Mouse (Mus musculus): Measurements from ENCODE around the gene Gm45711. TPM values are rescaled to one million over a fixed set of nuclear protein-coding genes. Genes with fewer than 3 reads are reported as not detected.
A peak's percentile ranks its signal among the peaks of the same experiment; 100 is the strongest.

The Gm45711 gene
- polyA plus RNA-seq, 1 experiment: not detected

DNA sequence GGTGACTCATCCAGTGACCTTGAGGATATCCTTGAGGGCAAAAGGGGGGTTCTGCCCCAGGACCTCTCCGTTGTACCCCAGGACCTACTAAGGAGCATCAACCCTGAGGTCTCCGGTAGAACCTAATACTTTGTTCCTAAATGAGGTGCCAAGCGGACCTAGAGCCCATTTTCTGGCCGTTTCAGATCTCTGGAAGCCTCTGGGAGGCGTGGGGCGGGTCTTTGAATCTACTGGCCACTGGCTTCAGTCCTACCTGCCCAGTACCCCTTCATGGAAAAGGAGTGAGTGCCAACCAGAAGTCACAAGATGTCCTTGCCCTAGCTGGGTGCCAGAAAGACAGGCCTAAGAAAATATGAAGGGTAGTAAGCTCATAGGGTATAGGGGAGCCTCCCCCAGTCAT is 31.8 kb upstream of the Gm45711 start:
- peak overlapping the region; percentile 98 for H3K4me3 ChIP-seq (replicated peaks)

DNA sequence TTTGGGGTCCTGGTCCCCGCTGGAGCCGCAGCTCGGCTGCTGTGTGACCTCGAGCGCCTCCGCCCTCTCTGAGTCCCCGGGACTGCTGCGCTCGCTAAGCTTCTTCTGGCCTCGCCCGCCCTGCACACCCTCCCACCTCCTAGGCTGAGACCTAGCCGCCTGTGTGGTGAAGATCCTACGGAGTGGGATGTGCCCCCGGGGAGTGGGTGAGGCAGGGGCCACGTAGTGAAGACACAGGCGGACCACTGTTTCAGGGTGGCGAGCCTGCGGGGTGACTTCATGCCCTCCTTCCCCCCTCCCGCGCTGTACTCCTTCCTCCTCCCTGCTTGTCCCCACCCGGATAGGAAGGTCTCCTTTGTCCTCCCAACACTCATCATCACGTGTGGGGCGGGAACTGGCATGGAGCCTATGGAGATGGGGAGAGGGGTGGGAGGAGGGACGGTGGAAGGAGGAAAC is 31.3 kb upstream of the Gm45711 start:
- peaks cover 69% of the 10 kb centered on the region for H3K4me1 ChIP-seq
- TF ChIP-seq GATA1 (IDR thresholded peaks at IDR 0.05; ENCODE audit: borderline replicate concordance, low read length) (no peak), FLI1 (IDR thresholded peaks at IDR 0.05; ENCODE audit: low read length) (no peak)
- peak overlapping the region; percentile 98 for H3K4me3 ChIP-seq (replicated peaks)
- H3K36me3 ChIP-seq (replicated peaks; ENCODE audit: low read length): peaks cover 26% of the 10 kb centered on the region
- peaks cover 5% of the 10 kb centered on the region; the same call in 1 of the 2 replicates for H3K9me3 ChIP-seq
- H3K27me3 ChIP-seq (replicated peaks): no peaks in the 10 kb centered on the region

More for the DNA sequence above, 31.8 kb upstream of the Gm45711 start:
- Histone ChIP-seq H3K27me3 (replicated peaks) (no peaks in the 10 kb centered on the region), H3K36me3 (replicated peaks; ENCODE audit: low read length) (peaks cover 32% of the 10 kb centered on the region), H3K9me3 (peaks cover 3% of the 10 kb centered on the region; the same call in 1 of the 2 replicates), H3K4me1 (peaks cover 74% of the 10 kb centered on the region)
- TF ChIP-seq FLI1 (IDR thresholded peaks at IDR 0.05; ENCODE audit: low read length) (no peak), GATA1 (IDR thresholded peaks at IDR 0.05; ENCODE audit: borderline replicate concordance, low read length) (no peak)

DNA sequence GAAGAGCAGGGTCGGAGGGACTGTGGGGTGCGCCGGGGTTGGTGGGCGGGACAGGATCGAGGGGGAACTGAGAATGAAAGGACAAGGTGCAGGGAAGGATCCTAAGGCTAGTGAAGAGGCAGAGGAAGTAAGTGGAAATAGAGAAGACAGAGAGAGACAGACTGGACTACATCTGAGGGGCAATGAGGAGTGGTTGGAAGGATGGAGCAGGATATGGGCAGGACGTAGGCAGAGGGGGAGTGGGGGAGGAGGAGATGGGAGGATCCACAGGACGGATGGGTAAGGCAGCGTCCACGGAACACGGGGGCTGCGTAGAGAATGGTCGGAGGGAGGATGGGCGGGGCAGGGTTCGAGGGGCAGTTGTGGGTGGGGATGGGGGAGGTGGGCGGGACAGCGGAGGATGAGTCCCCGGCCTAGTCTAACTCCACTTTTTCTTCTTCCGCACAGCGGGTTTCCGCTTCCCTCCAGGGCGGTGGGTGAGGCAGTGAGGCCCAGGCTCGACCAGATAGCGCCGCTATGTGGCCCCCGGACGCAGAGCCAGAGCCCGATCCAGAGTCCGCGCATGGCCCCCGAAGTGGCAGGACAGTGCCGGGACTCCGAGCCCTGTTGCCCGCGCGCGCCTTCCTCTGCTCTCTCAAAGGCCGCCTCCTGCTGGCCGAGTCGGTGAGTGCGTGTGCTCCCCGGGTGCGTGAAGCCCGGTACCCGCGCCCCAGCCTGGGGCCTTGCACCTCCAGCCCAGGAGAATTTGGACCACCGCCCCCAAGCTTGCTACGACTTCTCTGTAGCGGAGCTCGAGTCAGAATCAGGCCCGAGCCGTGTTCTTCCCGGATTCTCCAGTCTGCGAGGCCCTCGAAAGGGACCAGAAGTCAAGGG is 30.6 kb upstream of the Gm45711 start:
- H3K4me1 ChIP-seq: peaks cover 68% of the 10 kb centered on the region
- H3K4me3 ChIP-seq (replicated peaks): peak overlapping the region; percentile 98
- H3K9me3 ChIP-seq: peaks cover 8% of the 10 kb centered on the region; the same call in 1 of the 2 replicates
- TF ChIP-seq FLI1 (IDR thresholded peaks at IDR 0.05; ENCODE audit: low read length): no peak
- H3K36me3 ChIP-seq (replicated peaks; ENCODE audit: low read length): peaks cover 20% of the 10 kb centered on the region
- H3K27me3 ChIP-seq (replicated peaks): no peaks in the 10 kb centered on the region

DNA sequence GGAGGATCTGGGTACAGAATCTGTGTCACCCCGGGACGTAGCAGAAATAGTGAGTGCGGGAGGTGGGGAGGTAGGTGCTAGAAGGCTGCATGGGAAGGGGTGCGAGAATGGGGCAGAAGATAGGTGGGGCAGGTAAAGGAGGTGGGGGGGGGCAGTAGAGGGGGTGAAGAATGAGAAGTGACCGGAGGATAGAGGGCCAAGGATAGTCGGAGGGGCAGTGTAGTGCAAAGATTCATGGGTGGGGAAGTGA is 30.0 kb upstream of the Gm45711 start:
- TF ChIP-seq FLI1 (IDR thresholded peaks at IDR 0.05; ENCODE audit: low read length) (no peak), GATA1 (IDR thresholded peaks at IDR 0.05; ENCODE audit: borderline replicate concordance, low read length) (no peak)
- H3K36me3 ChIP-seq (replicated peaks; ENCODE audit: low read length): peaks cover 14% of the 10 kb centered on the region
- peaks cover 66% of the 10 kb centered on the region for H3K4me1 ChIP-seq
- no peaks in the 10 kb centered on the region for H3K27me3 ChIP-seq (replicated peaks)
- H3K4me3 ChIP-seq (replicated peaks): peak overlapping the region; percentile 98
- H3K9me3 ChIP-seq: peaks cover 8% of the 10 kb centered on the region; the same call in 1 of the 2 replicates

DNA sequence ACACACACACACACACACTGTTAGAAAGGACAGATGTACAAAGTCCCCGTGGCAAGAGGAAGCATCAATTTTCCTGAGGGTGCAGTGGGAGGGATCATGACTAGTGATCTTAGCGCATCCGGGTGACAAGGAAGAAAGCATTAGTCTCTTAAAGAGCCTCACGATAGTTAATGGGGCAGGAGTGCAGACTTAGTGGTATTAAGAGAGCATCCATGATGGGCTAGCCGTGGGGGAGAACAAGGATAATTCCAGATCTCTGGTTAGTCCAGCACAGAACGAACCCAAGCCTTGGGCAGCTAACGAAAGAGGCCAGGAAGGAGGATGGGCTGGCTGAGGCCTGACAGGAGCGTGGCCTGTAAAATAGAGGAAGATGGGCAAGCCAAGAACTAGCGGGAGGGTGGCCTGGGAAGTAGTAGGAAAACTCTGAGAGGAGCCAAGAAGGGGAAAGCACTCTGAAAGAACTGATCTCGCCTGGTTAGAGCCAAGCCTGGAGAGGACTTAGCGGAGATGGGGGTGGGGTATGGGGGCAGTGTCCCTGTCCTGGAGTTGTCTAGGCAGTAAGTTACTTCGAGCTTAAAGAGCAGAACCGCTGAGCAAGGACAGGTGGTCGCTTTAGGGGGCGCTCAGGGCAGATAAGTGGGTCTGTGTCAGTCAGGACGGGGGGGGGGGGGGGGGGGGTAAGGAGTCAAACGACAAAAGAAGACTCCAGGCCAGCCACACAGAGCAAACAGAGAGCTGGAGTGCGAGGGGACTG is 29.5 kb upstream of the Gm45711 start, which contains the start of gene Cmtm3:
Gene Cmtm3 (plus strand): TSS at position 182 of the 754 bp plus-strand sequence.
- H3K36me3 ChIP-seq (replicated peaks; ENCODE audit: low read length): peaks cover 9% of the 10 kb centered on the region
- peaks cover 64% of the 10 kb centered on the region for H3K4me1 ChIP-seq
- H3K9me3 ChIP-seq: peaks cover 8% of the 10 kb centered on the region; the same call in 1 of the 2 replicates
- H3K4me3 ChIP-seq (replicated peaks): peak within 1 kb of the TSS; percentile 98
- no peak for TF ChIP-seq FLI1 (IDR thresholded peaks at IDR 0.05; ENCODE audit: low read length)
- TF ChIP-seq GATA1 (IDR thresholded peaks at IDR 0.05; ENCODE audit: borderline replicate concordance, low read length): no peak
- H3K27me3 ChIP-seq (replicated peaks): no peaks in the 10 kb centered on the region

DNA sequence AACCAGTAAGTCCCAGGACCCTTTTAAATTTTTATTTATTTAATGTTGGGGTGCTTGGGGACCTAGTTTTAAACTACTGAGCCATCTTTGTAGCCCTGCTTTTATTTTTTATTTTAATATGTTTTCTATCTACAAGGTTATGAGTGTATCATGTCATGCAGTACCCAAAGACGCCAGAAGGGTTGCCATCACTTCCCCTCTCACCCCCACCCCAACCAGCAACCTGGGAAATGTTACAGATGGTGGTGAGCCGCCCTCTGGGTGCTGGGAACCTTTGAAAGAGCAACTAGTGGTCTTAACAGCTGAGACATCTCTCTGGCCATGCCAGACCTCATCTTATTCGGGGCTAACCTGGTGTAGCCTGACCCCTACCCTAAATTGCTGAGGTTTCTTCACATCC is 28.0 kb upstream of the Gm45711 start:
- TF ChIP-seq GATA1 (IDR thresholded peaks at IDR 0.05; ENCODE audit: borderline replicate concordance, low read length) (no peak), FLI1 (IDR thresholded peaks at IDR 0.05; ENCODE audit: low read length) (no peak)
- H3K4me3 ChIP-seq (replicated peaks): no peak overlapping the region
- peaks cover 64% of the 10 kb centered on the region for H3K4me1 ChIP-seq
- no peaks in the 10 kb centered on the region for H3K27me3 ChIP-seq (replicated peaks)
- H3K36me3 ChIP-seq (replicated peaks; ENCODE audit: low read length): no peaks in the 10 kb centered on the region
- H3K9me3 ChIP-seq: peaks cover 8% of the 10 kb centered on the region; the same call in 1 of the 2 replicates

DNA sequence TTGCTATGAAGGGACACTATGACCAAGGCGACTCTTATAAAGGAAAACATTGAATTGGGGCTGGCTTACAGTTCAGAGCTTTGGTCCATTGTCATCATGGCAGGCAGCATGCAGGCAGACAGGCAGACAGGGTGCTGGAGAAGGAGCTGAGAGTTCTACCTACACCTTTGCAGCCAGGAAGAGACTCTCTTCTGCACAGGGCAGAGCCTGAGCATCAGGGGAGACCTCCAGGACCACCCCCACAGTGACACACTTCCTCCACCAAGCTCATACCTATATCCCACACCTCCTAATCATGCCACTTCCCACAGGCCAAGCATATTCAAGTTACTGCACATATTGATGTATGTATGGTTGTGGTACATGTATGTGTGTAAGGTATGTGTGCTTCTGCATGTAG is 26.9 kb upstream of the Gm45711 start:
- H3K9me3 ChIP-seq: peaks cover 8% of the 10 kb centered on the region; the same call in 1 of the 2 replicates
- TF ChIP-seq GATA1 (IDR thresholded peaks at IDR 0.05; ENCODE audit: borderline replicate concordance, low read length) (no peak), FLI1 (IDR thresholded peaks at IDR 0.05; ENCODE audit: low read length) (no peak)
- H3K4me3 ChIP-seq (replicated peaks): no peak overlapping the region
- H3K4me1 ChIP-seq: peaks cover 56% of the 10 kb centered on the region
- no peaks in the 10 kb centered on the region for H3K36me3 ChIP-seq (replicated peaks; ENCODE audit: low read length)
- no peaks in the 10 kb centered on the region for H3K27me3 ChIP-seq (replicated peaks)

DNA sequence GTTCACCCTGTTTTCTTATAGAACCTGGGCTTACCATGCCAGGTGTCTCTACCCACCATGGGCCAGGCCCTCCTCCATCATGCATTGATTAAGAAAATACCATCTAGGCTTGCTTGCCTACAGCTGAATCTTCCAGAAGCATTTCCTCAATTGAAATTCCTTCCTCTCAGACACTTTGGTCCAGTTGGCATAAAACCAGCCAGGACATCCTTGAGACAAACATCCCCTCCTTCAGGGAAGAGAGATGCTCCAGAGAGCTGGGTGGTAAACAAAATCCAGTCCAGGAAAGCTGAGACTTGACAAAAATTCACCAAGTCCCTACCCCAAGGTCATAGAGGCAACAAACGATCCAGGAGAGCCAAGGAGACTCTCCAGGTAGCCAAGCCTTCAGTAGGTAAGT is 24.3 kb upstream of the Gm45711 start:
- TF ChIP-seq FLI1 (IDR thresholded peaks at IDR 0.05; ENCODE audit: low read length): no peak
- TF ChIP-seq GATA1 (IDR thresholded peaks at IDR 0.05; ENCODE audit: borderline replicate concordance, low read length): no peak
- no peaks in the 10 kb centered on the region for H3K36me3 ChIP-seq (replicated peaks; ENCODE audit: low read length)
- no peak overlapping the region for H3K4me3 ChIP-seq (replicated peaks)
- H3K27me3 ChIP-seq (replicated peaks): peaks cover 3% of the 10 kb centered on the region
- H3K9me3 ChIP-seq: peaks cover 8% of the 10 kb centered on the region; the same call in 1 of the 2 replicates
- peaks cover 30% of the 10 kb centered on the region for H3K4me1 ChIP-seq

DNA sequence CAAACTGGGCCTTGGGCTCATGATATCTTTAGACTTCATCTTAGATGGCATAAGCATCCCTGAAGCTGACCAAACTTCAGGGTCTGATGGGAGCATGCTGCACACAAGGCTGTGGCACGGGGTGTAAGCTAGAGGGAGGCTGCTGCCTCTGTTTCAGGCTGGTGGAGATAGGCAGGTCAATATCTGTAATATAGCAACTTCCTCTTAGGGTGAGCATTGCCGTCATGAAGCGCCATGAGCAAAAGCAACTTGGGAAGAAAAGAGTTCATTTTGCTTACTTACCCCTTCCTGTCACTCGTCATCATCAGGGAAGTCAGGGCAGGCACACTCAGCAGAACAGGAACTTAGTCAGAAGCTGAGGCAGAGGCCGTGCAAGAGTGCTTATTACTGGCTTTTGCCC is 23.9 kb upstream of the Gm45711 start:
- TF ChIP-seq FLI1 (IDR thresholded peaks at IDR 0.05; ENCODE audit: low read length): no peak
- no peak for TF ChIP-seq GATA1 (IDR thresholded peaks at IDR 0.05; ENCODE audit: borderline replicate concordance, low read length)
- Histone ChIP-seq H3K4me1 (peaks cover 26% of the 10 kb centered on the region), H3K36me3 (replicated peaks; ENCODE audit: low read length) (no peaks in the 10 kb centered on the region), H3K9me3 (peaks cover 8% of the 10 kb centered on the region; the same call in 1 of the 2 replicates), H3K27me3 (replicated peaks) (peaks cover 3% of the 10 kb centered on the region), H3K4me3 (replicated peaks) (peak overlapping the region; percentile 68)

All from megakaryocyte, embryonic 14.5 days (primary cell).